Mouse (Mus musculus): ENCODE data around the gene Samm50. TPM values are rescaled to one million over a fixed set of nuclear protein-coding genes. Genes with fewer than 3 reads are reported as not detected.

Samm50 gene
- polyA plus RNA-seq, 1 experiment from 2014 or later = 64.5 TPM

GRCm38 (mm10) chr15:84214476-84214875 lies 22.4 kb downstream of the Samm50 start:
- Histone ChIP-seq H3K27me3 (ENCODE audit: control insufficient read depth, insufficient read depth, low read depth, low read length) (no peaks in the 10 kb centered on the region), H3K27ac (ENCODE audit: low read length) (no peak overlapping the region), H3K9ac (ENCODE audit: low read depth, low read length) (no peak overlapping the region), H3K4me1 (ENCODE audit: control insufficient read depth, low read depth, low read length) (peaks cover 27% of the 10 kb centered on the region), H3K36me3 (ENCODE audit: control insufficient read depth, insufficient read depth) (peaks cover 8% of the 10 kb centered on the region), H3K4me3 (ENCODE audit: low read depth, low read length) (no peak overlapping the region), H3K4me2 (ENCODE audit: low read depth, low read length) (no peak overlapping the region), H3K9me3 (replicated peaks; ENCODE audit: control insufficient read depth, low read length) (no peaks in the 10 kb centered on the region)
- ATAC-seq (ENCODE audit: low read depth) = no peak
- WGBS (ENCODE audit: insufficient replicate concordance) = 86% methylated on average over 7 of the region's 7 CpGs

DNA sequence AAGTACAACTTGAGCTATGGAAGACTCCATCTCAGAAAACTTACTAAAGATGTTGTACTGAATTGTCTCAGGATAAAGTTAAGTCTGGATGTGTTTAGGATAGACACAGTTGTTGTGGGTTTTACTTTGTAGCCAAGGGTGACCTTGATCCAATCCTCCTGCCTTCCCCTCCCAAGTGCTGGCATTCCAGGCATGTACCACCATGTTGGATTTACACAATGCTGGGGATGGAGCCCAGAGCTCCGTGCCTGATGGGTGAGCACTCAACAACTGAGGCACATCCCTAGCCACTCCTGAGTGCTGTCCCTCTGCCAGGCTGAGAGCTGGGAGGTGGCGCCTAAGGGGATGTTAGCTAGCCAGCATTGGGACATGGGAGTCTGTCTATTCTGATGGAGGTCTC lies 23.2 kb downstream of the Samm50 start:
- Histone ChIP-seq H3K4me2 (ENCODE audit: low read depth, low read length) (no peak overlapping the region), H3K9me3 (replicated peaks; ENCODE audit: control insufficient read depth, low read length) (no peaks in the 10 kb centered on the region), H3K9ac (ENCODE audit: low read depth, low read length) (no peak overlapping the region), H3K36me3 (ENCODE audit: control insufficient read depth, insufficient read depth) (peaks cover 8% of the 10 kb centered on the region), H3K27me3 (ENCODE audit: control insufficient read depth, insufficient read depth, low read depth, low read length) (no peaks in the 10 kb centered on the region), H3K4me1 (ENCODE audit: control insufficient read depth, low read depth, low read length) (peaks cover 20% of the 10 kb centered on the region), H3K27ac (ENCODE audit: low read length) (no peak overlapping the region), H3K4me3 (ENCODE audit: low read depth, low read length) (no peak overlapping the region)
- ATAC-seq (ENCODE audit: low read depth) = no peak
- WGBS (ENCODE audit: insufficient replicate concordance) = 73% methylated on average over 2 of the region's 2 CpGs

- Histone ChIP-seq H3K4me1 (ENCODE audit: control insufficient read depth, low read depth, low read length) (peaks cover 13% of the 10 kb centered on the region), H3K9ac (ENCODE audit: low read depth, low read length) (no peak overlapping the region), H3K36me3 (ENCODE audit: control insufficient read depth, insufficient read depth) (peaks cover 5% of the 10 kb centered on the region), H3K9me3 (replicated peaks; ENCODE audit: control insufficient read depth, low read length) (no peaks in the 10 kb centered on the region), H3K27ac (ENCODE audit: low read length) (no peak overlapping the region), H3K4me2 (ENCODE audit: low read depth, low read length) (no peak overlapping the region), H3K4me3 (ENCODE audit: low read depth, low read length) (no peak overlapping the region), H3K27me3 (ENCODE audit: control insufficient read depth, insufficient read depth, low read depth, low read length) (no peaks in the 10 kb centered on the region)
- no peak for ATAC-seq (ENCODE audit: low read depth)
These were observed 24.0 kb downstream of the Samm50 start for GRCm38 (mm10) chr15:84216026-84216425.

- H3K36me3 ChIP-seq (ENCODE audit: control insufficient read depth, insufficient read depth) = peaks cover 5% of the 10 kb centered on the region
- no peak overlapping the region for H3K27ac ChIP-seq (ENCODE audit: low read length)
- H3K4me1 ChIP-seq (ENCODE audit: control insufficient read depth, low read depth, low read length) = peaks cover 9% of the 10 kb centered on the region
- H3K4me2 ChIP-seq (ENCODE audit: low read depth, low read length) = no peak overlapping the region
- H3K4me3 ChIP-seq (ENCODE audit: low read depth, low read length) = no peak overlapping the region
- no peak overlapping the region for H3K9ac ChIP-seq (ENCODE audit: low read depth, low read length)
- H3K27me3 ChIP-seq (ENCODE audit: control insufficient read depth, insufficient read depth, low read depth, low read length) = no peaks in the 10 kb centered on the region
- WGBS (ENCODE audit: insufficient replicate concordance) = 61% methylated on average over 7 of the region's 7 CpGs
- ATAC-seq (ENCODE audit: low read depth) = no peak
- H3K9me3 ChIP-seq (replicated peaks; ENCODE audit: control insufficient read depth, low read length) = no peaks in the 10 kb centered on the region
These were observed 24.5 kb downstream of the Samm50 start for GRCm38 (mm10) chr15:84216461-84217084.

- H3K9me3 ChIP-seq (replicated peaks; ENCODE audit: control insufficient read depth, low read length) = no peaks in the 10 kb centered on the region
- no peaks in the 10 kb centered on the region for H3K27me3 ChIP-seq (ENCODE audit: control insufficient read depth, insufficient read depth, low read depth, low read length)
- no peak overlapping the region for H3K27ac ChIP-seq (ENCODE audit: low read length)
- H3K4me3 ChIP-seq (ENCODE audit: low read depth, low read length) = no peak overlapping the region
- no peak for ATAC-seq (ENCODE audit: low read depth)
- 28% methylated on average over 23 of the region's 23 CpGs for WGBS (ENCODE audit: insufficient replicate concordance)
- peaks cover 3% of the 10 kb centered on the region; the same call in 1 of the 2 replicates for H3K4me1 ChIP-seq (ENCODE audit: control insufficient read depth, low read depth, low read length)
- peaks cover 5% of the 10 kb centered on the region for H3K36me3 ChIP-seq (ENCODE audit: control insufficient read depth, insufficient read depth)
- H3K9ac ChIP-seq (ENCODE audit: low read depth, low read length) = no peak overlapping the region
- H3K4me2 ChIP-seq (ENCODE audit: low read depth, low read length) = no peak overlapping the region
These were observed 26.1 kb downstream of the Samm50 start for GRCm38 (mm10) chr15:84217969-84218782.

- Histone ChIP-seq H3K36me3 (ENCODE audit: control insufficient read depth, insufficient read depth) (peaks cover 5% of the 10 kb centered on the region), H3K27ac (ENCODE audit: low read length) (no peak overlapping the region), H3K4me3 (ENCODE audit: low read depth, low read length) (no peak overlapping the region), H3K4me2 (ENCODE audit: low read depth, low read length) (no peak overlapping the region), H3K27me3 (ENCODE audit: control insufficient read depth, insufficient read depth, low read depth, low read length) (no peaks in the 10 kb centered on the region), H3K9ac (ENCODE audit: low read depth, low read length) (no peak overlapping the region), H3K9me3 (replicated peaks; ENCODE audit: control insufficient read depth, low read length) (no peaks in the 10 kb centered on the region), H3K4me1 (ENCODE audit: control insufficient read depth, low read depth, low read length) (peaks cover 3% of the 10 kb centered on the region; the same call in 1 of the 2 replicates)
- 29% methylated on average over 9 of the region's 9 CpGs for WGBS (ENCODE audit: insufficient replicate concordance)
- ATAC-seq (ENCODE audit: low read depth) = no peak
These were observed 26.8 kb downstream of the Samm50 start for GRCm38 (mm10) chr15:84218783-84219271.

DNA sequence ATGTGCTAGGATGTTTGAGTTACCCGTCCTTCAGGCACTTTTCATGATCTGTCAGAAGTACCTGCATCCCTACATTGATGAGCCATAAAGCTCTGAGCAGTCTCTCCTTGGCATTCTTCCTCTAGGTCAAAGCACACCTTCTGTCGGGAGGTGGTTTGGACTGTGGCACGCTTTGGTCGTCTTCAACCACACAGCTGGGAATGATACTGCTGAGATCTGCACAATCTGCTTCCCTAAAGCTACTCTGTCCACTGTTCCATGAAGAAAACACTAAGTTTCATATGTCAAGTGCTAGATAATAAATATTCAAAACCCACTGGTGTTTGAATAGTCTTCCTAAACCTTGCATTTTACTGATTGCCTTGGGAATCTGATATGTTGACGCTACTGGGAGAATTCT lies 29.5 kb downstream of the Samm50 start:
- Histone ChIP-seq H3K4me2 (ENCODE audit: low read depth, low read length) (no peak overlapping the region), H3K27ac (ENCODE audit: low read length) (no peak overlapping the region), H3K27me3 (ENCODE audit: control insufficient read depth, insufficient read depth, low read depth, low read length) (no peaks in the 10 kb centered on the region), H3K9me3 (replicated peaks; ENCODE audit: control insufficient read depth, low read length) (no peaks in the 10 kb centered on the region), H3K4me3 (ENCODE audit: low read depth, low read length) (no peak overlapping the region), H3K36me3 (ENCODE audit: control insufficient read depth, insufficient read depth) (no peaks in the 10 kb centered on the region), H3K4me1 (ENCODE audit: control insufficient read depth, low read depth, low read length) (no peaks in the 10 kb centered on the region), H3K9ac (ENCODE audit: low read depth, low read length) (no peak overlapping the region)
- ATAC-seq (ENCODE audit: low read depth) = no peak
- 64% methylated on average over 5 of the region's 5 CpGs for WGBS (ENCODE audit: insufficient replicate concordance)

GRCm38 (mm10) chr15:84223423-84223822 lies 31.4 kb downstream of the Samm50 start:
- no peaks in the 10 kb centered on the region for H3K9me3 ChIP-seq (replicated peaks; ENCODE audit: control insufficient read depth, low read length)
- no peak overlapping the region for H3K4me3 ChIP-seq (ENCODE audit: low read depth, low read length)
- 54% methylated on average over 6 of the region's 6 CpGs for WGBS (ENCODE audit: insufficient replicate concordance)

DNA sequence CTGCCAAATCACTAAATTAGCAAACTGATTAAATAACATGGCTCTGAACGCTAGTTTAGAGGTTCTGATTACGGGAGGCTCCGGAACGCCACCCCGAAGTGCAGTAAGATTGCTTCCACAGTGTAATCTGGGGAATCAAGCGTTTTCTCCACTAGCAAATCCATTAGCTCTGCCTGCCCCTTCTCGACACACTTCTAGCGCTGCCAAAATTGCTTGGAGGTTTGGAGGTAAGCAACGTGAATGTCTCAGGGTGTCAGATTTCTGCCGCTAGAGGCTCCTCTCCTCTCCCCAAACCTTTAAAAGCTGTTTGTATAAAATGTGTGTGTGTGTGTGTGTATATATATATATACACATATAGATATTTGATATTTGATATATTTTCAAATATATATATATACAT lies 32.7 kb downstream of the Samm50 start:
- Histone ChIP-seq H3K4me1 (ENCODE audit: control insufficient read depth, low read depth, low read length) (no peaks in the 10 kb centered on the region), H3K27me3 (ENCODE audit: control insufficient read depth, insufficient read depth, low read depth, low read length) (no peaks in the 10 kb centered on the region), H3K4me3 (ENCODE audit: low read depth, low read length) (no peak overlapping the region), H3K4me2 (ENCODE audit: low read depth, low read length) (no peak overlapping the region), H3K9me3 (replicated peaks; ENCODE audit: control insufficient read depth, low read length) (no peaks in the 10 kb centered on the region), H3K9ac (ENCODE audit: low read depth, low read length) (no peak overlapping the region), H3K36me3 (ENCODE audit: control insufficient read depth, insufficient read depth) (no peaks in the 10 kb centered on the region), H3K27ac (ENCODE audit: low read length) (no peak overlapping the region)
- ATAC-seq (ENCODE audit: low read depth) = no peak
- 57% methylated on average over 10 of the region's 10 CpGs for WGBS (ENCODE audit: insufficient replicate concordance)

More at GRCm38 (mm10) chr15:84223423-84223822, 31.4 kb downstream of the Samm50 start:
- Histone ChIP-seq H3K27me3 (ENCODE audit: control insufficient read depth, insufficient read depth, low read depth, low read length) (no peaks in the 10 kb centered on the region), H3K4me2 (ENCODE audit: low read depth, low read length) (no peak overlapping the region), H3K9ac (ENCODE audit: low read depth, low read length) (no peak overlapping the region), H3K27ac (ENCODE audit: low read length) (no peak overlapping the region), H3K36me3 (ENCODE audit: control insufficient read depth, insufficient read depth) (no peaks in the 10 kb centered on the region), H3K4me1 (ENCODE audit: control insufficient read depth, low read depth, low read length) (no peaks in the 10 kb centered on the region)
- no peak for ATAC-seq (ENCODE audit: low read depth)
